Mouse (Mus musculus) hindbrain, embryonic 14.5 days (tissue): ENCODE data around the gene Gramd1c. TPM values are rescaled to one million over a fixed set of nuclear protein-coding genes. Genes with fewer than 3 reads are reported as not detected.

Source experiments
- ATAC-seq: fragments of 200-750 bp; cut with Nextera tagmentation; 2 replicates; pipeline ENCODE4 v1.8.0; 2017; ENCODE audit warnings: moderate number of reproducible peaks, mild to moderate bottlenecking, moderate TSS enrichment, moderate library complexity; ENCODE audit not compliant: low FRiP score
- DNase-seq: peaks from one replicate; pipeline ENCODE4 v3.0.0-alpha.2; 2015; ENCODE audit warnings: low spot score
- H3K27ac ChIP-seq: fragments of 300-500 bp; sonication (generic); 2 replicates; pipeline ENCODE4 v1.5.1; 2014; ENCODE audit warnings: mild to moderate bottlenecking, moderate library complexity
- H3K27me3 ChIP-seq: fragments of 300-500 bp; sonication (generic); 2 replicates; pipeline ENCODE4 v1.6.1; 2014; ENCODE audit warnings: mild to moderate bottlenecking, low read length, mixed read lengths; ENCODE audit not compliant: control insufficient read depth, insufficient read depth
- H3K36me3 ChIP-seq: fragments of 300-500 bp; sonication (generic); replicated peaks from 2 replicates; pipeline ENCODE4 v1.6.1; 2014; ENCODE audit not compliant: control insufficient read depth, insufficient read depth
- H3K4me1 ChIP-seq: fragments of 300-500 bp; sonication (generic); replicated peaks from 2 replicates; pipeline ENCODE4 v1.6.1; 2014; ENCODE audit warnings: antibody characterized with exemption, low read length, mixed read lengths; ENCODE audit not compliant: control insufficient read depth, insufficient read depth
- H3K4me2 ChIP-seq: fragments of 300-500 bp; sonication (generic); replicated peaks from 2 replicates; pipeline ENCODE4 v1.6.1; 2014; ENCODE audit warnings: mild to moderate bottlenecking, moderate library complexity
- H3K4me3 ChIP-seq: fragments of 300-500 bp; sonication (generic); replicated peaks from 2 replicates; pipeline ENCODE4 v1.5.1; 2014; ENCODE audit warnings: mild to moderate bottlenecking, low read length
- H3K9ac ChIP-seq: fragments of 300-500 bp; sonication (generic); 2 replicates; pipeline ENCODE4 v1.6.1; 2014
- H3K9me3 ChIP-seq: fragments of 300-500 bp; sonication (generic); 2 replicates; pipeline ENCODE4 v1.6.1; 2016; ENCODE audit warnings: low read length; ENCODE audit not compliant: control insufficient read depth
- WGBS: fragments of 180-500 bp; shearing (Covaris S2); extraction: QIAGEN DNeasy Blood & Tissue Kit; methylation state at CpG from one replicate; pipeline ENCODE4 v1.1.7; 2014; 5-methylcytosine and 5-hydroxymethylcytosine counted together
- polyA plus RNA-seq: library from polyadenylated mRNA; unstranded; fragments of >200 nt; fragmentation: Nextera tagmentation; extraction: Ambion mirVana; gene quantifications from 2 replicates; pipeline ENCODE4 v1.2.1, GENCODE M21; 2014

The Gramd1c gene
- polyA plus RNA-seq, 1 experiment from 2014 or later = 2.5 TPM

DNA sequence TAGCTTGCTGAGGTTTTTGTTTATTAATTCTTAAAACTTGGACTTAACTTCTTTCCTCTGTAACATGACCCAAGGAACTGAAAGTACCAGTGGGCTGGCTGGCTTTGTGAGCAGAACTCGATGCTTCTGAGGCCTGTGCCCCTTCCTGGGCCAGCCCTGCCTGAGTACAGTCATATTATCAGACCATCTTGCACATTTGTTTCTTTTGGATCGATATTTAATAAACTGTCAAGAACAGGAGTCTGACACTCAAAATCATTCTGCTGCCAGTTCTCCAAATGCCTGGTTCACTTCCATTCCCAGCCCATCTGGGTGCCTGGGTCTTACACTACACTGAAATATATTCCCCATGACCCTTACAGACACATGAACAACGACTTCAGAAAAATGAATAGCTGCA lies 117.3 kb downstream of the Gramd1c start:
- no peak overlapping the region for H3K4me3 ChIP-seq
- H3K27ac ChIP-seq = no peak overlapping the region
- no peaks in the 10 kb centered on the region for H3K9me3 ChIP-seq
- ATAC-seq = no peak
- H3K36me3 ChIP-seq = no peaks in the 10 kb centered on the region
- no peak for DNase-seq
- H3K4me2 ChIP-seq = no peak overlapping the region
- H3K9ac ChIP-seq = no peak overlapping the region
- no peaks in the 10 kb centered on the region for H3K27me3 ChIP-seq
- WGBS = 80% methylated on average over 3 of the region's 3 CpGs
- no peaks in the 10 kb centered on the region for H3K4me1 ChIP-seq

DNA sequence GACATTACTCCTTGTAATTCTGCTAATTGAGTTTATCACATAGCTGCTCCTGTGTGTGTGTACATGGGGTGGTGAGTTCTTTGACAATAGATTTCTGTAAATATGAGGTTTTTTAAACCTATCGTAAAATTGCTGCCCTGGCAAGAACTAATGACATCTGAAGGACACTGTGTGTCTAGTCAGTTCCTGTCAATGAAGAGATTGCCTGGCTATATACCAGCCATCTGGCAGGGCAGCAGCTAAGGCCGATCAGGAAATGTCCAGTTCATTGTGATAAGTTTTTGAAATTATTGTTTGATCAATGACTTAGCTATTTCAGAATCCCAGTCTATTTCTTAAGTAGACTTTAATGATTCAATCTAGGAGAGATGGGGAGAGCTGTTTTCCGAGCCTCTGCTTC lies 117.8 kb downstream of the Gramd1c start:
- DNase-seq = no peak
- H3K4me2 ChIP-seq = no peak overlapping the region
- no peak overlapping the region for H3K4me3 ChIP-seq
- no peak for ATAC-seq
- H3K4me1 ChIP-seq = no peaks in the 10 kb centered on the region
- H3K9me3 ChIP-seq = no peaks in the 10 kb centered on the region
- no peak overlapping the region for H3K27ac ChIP-seq
- no peaks in the 10 kb centered on the region for H3K27me3 ChIP-seq
- WGBS = 92% methylated on average over 3 of the region's 3 CpGs
- no peak overlapping the region for H3K9ac ChIP-seq
- no peaks in the 10 kb centered on the region for H3K36me3 ChIP-seq

- no peaks in the 10 kb centered on the region for H3K4me1 ChIP-seq
- ATAC-seq = no peak
- no peak overlapping the region for H3K4me2 ChIP-seq
- no peaks in the 10 kb centered on the region for H3K27me3 ChIP-seq
- H3K9me3 ChIP-seq = no peaks in the 10 kb centered on the region
- 90% methylated on average over 4 of the region's 4 CpGs for WGBS
- no peak overlapping the region for H3K9ac ChIP-seq
- no peak for DNase-seq
- H3K4me3 ChIP-seq = no peak overlapping the region
- no peaks in the 10 kb centered on the region for H3K36me3 ChIP-seq
- no peak overlapping the region for H3K27ac ChIP-seq
These were observed 122.3 kb downstream of the Gramd1c start for GRCm38 (mm10) chr16:43940846-43941245.

DNA sequence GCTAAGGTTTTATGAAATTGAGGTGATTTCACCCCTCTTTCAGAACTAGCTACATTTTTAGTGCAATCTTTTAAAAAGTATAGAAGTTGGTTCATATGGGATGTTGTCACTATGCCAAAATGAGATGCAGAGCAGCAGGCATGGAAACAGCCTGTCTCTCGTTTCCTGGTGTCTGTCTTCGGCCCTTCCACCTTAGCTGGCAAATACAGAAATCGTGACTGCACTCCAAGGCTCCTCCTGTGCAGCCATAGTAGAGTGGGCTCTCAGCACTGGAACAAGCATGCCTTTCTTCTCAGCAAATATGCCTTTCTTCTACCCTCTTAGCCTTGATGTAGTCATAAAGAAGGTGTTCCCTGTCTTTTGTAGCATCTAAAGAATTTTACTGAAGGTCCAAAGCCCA lies 127.3 kb downstream of the Gramd1c start:
- WGBS = 86% methylated on average over 3 of the region's 3 CpGs
- DNase-seq = no peak
- no peak overlapping the region for H3K9ac ChIP-seq
- no peaks in the 10 kb centered on the region for H3K27me3 ChIP-seq
- H3K27ac ChIP-seq = no peak overlapping the region
- H3K9me3 ChIP-seq = no peaks in the 10 kb centered on the region
- 0 out of 2 replicates have a peak, but pooled peaks cover 5% of the 10 kb centered on the region for H3K4me1 ChIP-seq
- H3K4me3 ChIP-seq = no peak overlapping the region
- H3K4me2 ChIP-seq = no peak overlapping the region
- ATAC-seq = no peak
- no peaks in the 10 kb centered on the region for H3K36me3 ChIP-seq

DNA sequence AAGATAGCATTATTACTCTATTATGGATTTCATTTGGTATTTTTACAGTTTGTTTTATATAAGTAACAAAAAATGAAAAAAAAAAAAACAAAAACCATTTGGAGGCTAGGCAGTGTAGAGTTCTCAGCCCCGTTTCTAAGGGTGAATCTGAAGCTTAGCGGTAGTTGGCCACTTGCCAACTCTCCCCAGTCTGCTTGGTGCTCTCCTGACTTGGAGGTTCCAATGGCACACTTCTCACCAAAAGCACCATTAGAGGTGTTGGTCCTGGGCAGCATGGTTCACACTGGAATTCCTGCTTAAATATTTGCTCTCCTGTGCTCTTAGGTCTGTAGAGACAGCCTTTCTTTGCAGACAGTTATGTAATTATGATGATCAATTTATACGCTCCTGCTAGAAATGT lies 127.8 kb downstream of the Gramd1c start:
- no peak overlapping the region for H3K4me3 ChIP-seq
- no peak overlapping the region for H3K9ac ChIP-seq
- 74% methylated on average over 3 of the region's 3 CpGs for WGBS
- H3K27ac ChIP-seq = no peak overlapping the region
- no peaks in the 10 kb centered on the region for H3K36me3 ChIP-seq
- H3K4me1 ChIP-seq = 0 out of 2 replicates have a peak, but pooled peaks cover 5% of the 10 kb centered on the region
- H3K9me3 ChIP-seq = no peaks in the 10 kb centered on the region
- no peaks in the 10 kb centered on the region for H3K27me3 ChIP-seq
- no peak overlapping the region for H3K4me2 ChIP-seq
- DNase-seq (peak; percentile 35), ATAC-seq (no peak)

- no peak for ATAC-seq
- 82% methylated on average over 8 of the region's 8 CpGs for WGBS
- no peak overlapping the region for H3K27ac ChIP-seq
- no peak overlapping the region for H3K4me2 ChIP-seq
- no peaks in the 10 kb centered on the region for H3K9me3 ChIP-seq
- no peak for DNase-seq
- H3K9ac ChIP-seq = no peak overlapping the region
- no peak overlapping the region for H3K4me3 ChIP-seq
- H3K27me3 ChIP-seq = no peaks in the 10 kb centered on the region
- H3K36me3 ChIP-seq = no peaks in the 10 kb centered on the region
- H3K4me1 ChIP-seq = 0 out of 2 replicates have a peak, but pooled peaks cover 5% of the 10 kb centered on the region
These were observed 128.3 kb downstream of the Gramd1c start for GRCm38 (mm10) chr16:43934856-43935255.

DNA sequence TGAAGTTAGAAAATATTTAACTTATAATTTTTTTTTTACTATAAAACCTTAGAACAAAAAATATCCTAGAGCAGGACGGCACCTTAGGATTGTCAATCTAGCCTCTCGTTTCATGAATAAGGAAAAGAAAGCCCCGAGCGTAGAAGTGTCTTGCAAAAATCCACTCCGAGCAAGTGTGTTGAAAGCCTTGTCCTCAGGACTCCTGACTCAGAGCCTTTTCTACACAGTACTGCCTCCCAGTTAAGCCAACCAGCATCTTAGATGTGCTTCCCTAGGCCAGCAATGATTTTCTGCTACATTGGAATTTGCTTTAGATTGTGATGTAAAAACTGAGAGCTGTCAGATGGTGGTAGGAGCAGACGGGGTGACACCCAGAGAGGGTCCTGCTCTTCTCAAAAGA lies 130.1 kb downstream of the Gramd1c start:
- Histone ChIP-seq H3K4me3 (no peak overlapping the region), H3K9me3 (no peaks in the 10 kb centered on the region), H3K27me3 (no peaks in the 10 kb centered on the region), H3K4me1 (0 out of 2 replicates have a peak, but pooled peaks cover 5% of the 10 kb centered on the region), H3K4me2 (no peak overlapping the region), H3K36me3 (no peaks in the 10 kb centered on the region), H3K27ac (no peak overlapping the region), H3K9ac (no peak overlapping the region)
- DNase-seq (no peak), ATAC-seq (no peak)
- WGBS = 83% methylated on average over 6 of the region's 6 CpGs

DNA sequence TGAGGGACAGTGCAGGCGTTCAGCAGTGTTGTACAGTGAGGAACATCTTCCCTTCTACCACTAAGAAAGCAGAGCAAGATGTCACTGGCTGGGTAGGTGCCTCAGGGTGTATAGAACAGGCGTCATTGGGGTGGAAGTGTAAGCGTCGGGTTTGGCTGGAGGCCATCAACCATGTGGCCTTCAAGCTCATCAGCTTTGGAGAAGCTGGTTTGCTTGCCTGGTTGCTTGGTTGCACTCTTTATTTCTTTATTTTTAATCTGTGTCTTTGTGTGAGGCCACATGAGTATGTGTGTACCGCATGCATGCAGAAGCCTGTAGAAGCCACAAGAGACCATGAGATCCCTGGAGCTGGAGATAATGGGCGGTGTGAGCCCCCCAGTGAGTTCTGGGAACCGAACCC lies 130.8 kb downstream of the Gramd1c start:
- Histone ChIP-seq H3K27me3 (no peaks in the 10 kb centered on the region), H3K36me3 (no peaks in the 10 kb centered on the region), H3K9me3 (no peaks in the 10 kb centered on the region), H3K27ac (no peak overlapping the region), H3K4me2 (no peak overlapping the region), H3K9ac (no peak overlapping the region), H3K4me1 (0 out of 2 replicates have a peak, but pooled peaks cover 5% of the 10 kb centered on the region), H3K4me3 (no peak overlapping the region)
- no peak for ATAC-seq
- no peak for DNase-seq
- WGBS = 91% methylated on average over 7 of the region's 7 CpGs

GRCm38 (mm10) chr16:43931502-43931901 lies 131.6 kb downstream of the Gramd1c start:
- WGBS = 63% methylated on average over 3 of the region's 3 CpGs
- DNase-seq = no peak
- no peak overlapping the region for H3K27ac ChIP-seq
- H3K4me2 ChIP-seq = no peak overlapping the region
- 0 out of 2 replicates have a peak, but pooled peaks cover 5% of the 10 kb centered on the region for H3K4me1 ChIP-seq
- no peak overlapping the region for H3K9ac ChIP-seq
- no peaks in the 10 kb centered on the region for H3K27me3 ChIP-seq
- peak; percentile 27; the same call in 1 of the 2 replicates for ATAC-seq
- no peaks in the 10 kb centered on the region for H3K9me3 ChIP-seq
- no peak overlapping the region for H3K4me3 ChIP-seq
- no peaks in the 10 kb centered on the region for H3K36me3 ChIP-seq

GRCm38 (mm10) chr16:43930577-43930976 lies 132.6 kb downstream of the Gramd1c start:
- DNase-seq (no peak), ATAC-seq (no peak)
- Histone ChIP-seq H3K4me3 (no peak overlapping the region), H3K27me3 (no peaks in the 10 kb centered on the region), H3K9ac (no peak overlapping the region), H3K9me3 (no peaks in the 10 kb centered on the region), H3K4me2 (no peak overlapping the region), H3K36me3 (no peaks in the 10 kb centered on the region), H3K27ac (no peak overlapping the region), H3K4me1 (0 out of 2 replicates have a peak, but pooled peaks cover 8% of the 10 kb centered on the region)
